Mouse (Mus musculus): ENCODE data around the gene Gm21627. TPM values are rescaled to one million over a fixed set of nuclear protein-coding genes. Genes with fewer than 3 reads are reported as not detected.
"Not testable (repeated sequence)": the region's sequence is repeated elsewhere in the genome, so short reads cannot be mapped to it uniquely, and the experiment has no call there.

The Gm21627 gene
- not detected in 2 replicates for polyA plus RNA-seq (2015; fragmentation: Nextera tagmentation; extraction: Ambion mirVana)

GRCm38 (mm10) chrY:63228127-63228526 lies at the start of gene Gm21627:
Gene Gm21627 (plus strand): TSS chrY:63228427.
- not testable (repeated sequence) for ATAC-seq (ENCODE audit: insufficient read depth, low FRiP score); H3K4me1 ChIP-seq (ENCODE audit: control insufficient read depth, insufficient read depth, low read length)
- WGBS: no CpG with 5 or more reads among the region's 6 CpGs

More at GRCm38 (mm10) chrY:63228127-63228526, at the start of gene Gm21627:
- H3K27ac ChIP-seq (ENCODE audit: low read length); H3K27me3 ChIP-seq (ENCODE audit: control insufficient read depth, insufficient read depth, low read length); H3K9ac ChIP-seq (ENCODE audit: low read length); H3K9me3 ChIP-seq (replicated peaks; ENCODE audit: control insufficient read depth, low read length); H3K4me3 ChIP-seq (replicated peaks; ENCODE audit: low read length); H3K36me3 ChIP-seq (ENCODE audit: control insufficient read depth, insufficient read depth, low read length); H3K4me2 ChIP-seq (ENCODE audit: low read depth, low read length): not testable (repeated sequence)
